Mouse (Mus musculus) regulatory T cell (primary cell): ENCODE measurements around the gene Map7.

Source experiments
- in situ Hi-C: fragments of 300-600 bp; cut with MboI, MseI; formaldehyde crosslinking; loops from one replicate; pipeline ENCODE4 v1.15.1; 2025; ENCODE audit warnings: high pct_unique_total_duplicates

Map7 gene

GRCm38 (mm10) chr10:20285994-20286836, 137.9 kb downstream of the Map7 start:
- in situ Hi-C loops: no loop called here

GRCm38 (mm10) chr10:20287369-20287768, 139.1 kb downstream of the Map7 start:
- in situ Hi-C loops: no loop called here

- in situ Hi-C loops: no loop called here
Measured at GRCm38 (mm10) chr10:20290467-20290883, 142.2 kb downstream of the Map7 start.

- in situ Hi-C loops: no loop called here
Measured at GRCm38 (mm10) chr10:20295961-20296360, 147.7 kb downstream of the Map7 start.

- in situ Hi-C loops: no loop called here
Measured at GRCm38 (mm10) chr10:20298152-20298920, 150.1 kb downstream of the Map7 start.

- in situ Hi-C loops: no loop called here
Measured at GRCm38 (mm10) chr10:20299114-20299513, 150.8 kb downstream of the Map7 start.

- in situ Hi-C loops: no loop called here
Measured at GRCm38 (mm10) chr10:20310969-20311769, 162.9 kb downstream of the Map7 start.

GRCm38 (mm10) chr10:20311918-20312735, 163.9 kb downstream of the Map7 start, which contains the start of gene Bclaf1:
Gene Bclaf1 (plus strand): TSS chr10:20312469.
- in situ Hi-C loops: no loop called here

GRCm38 (mm10) chr10:20312736-20313301, 164.5 kb downstream of the Map7 start:
- in situ Hi-C loops: no loop called here

- in situ Hi-C loops: no loop called here
Measured at GRCm38 (mm10) chr10:20313447-20313846, 165.2 kb downstream of the Map7 start.

- in situ Hi-C loops: no loop called here
Measured at GRCm38 (mm10) chr10:20313941-20314340, 165.7 kb downstream of the Map7 start.

GRCm38 (mm10) chr10:20314797-20315196, 166.5 kb downstream of the Map7 start:
- in situ Hi-C loops: no loop called here

- in situ Hi-C loops: no loop called here
Measured at GRCm38 (mm10) chr10:20317466-20317865, 169.2 kb downstream of the Map7 start.

GRCm38 (mm10) chr10:20326226-20326625, 178.0 kb downstream of the Map7 start:
- in situ Hi-C loops: loop anchor here (25.0 kb wide), 1 partner anchor 986 kb away; no protein-coding TSS in a partner anchor
